Mouse (Mus musculus): Measurements from ENCODE around the gene Atg2a. TPM values are rescaled to one million over a fixed set of nuclear protein-coding genes. Genes with fewer than 3 reads are reported as not detected.

Atg2a gene
- polyA plus RNA-seq, 1 experiment from 2014 or later, result 4.1 TPM

DNA sequence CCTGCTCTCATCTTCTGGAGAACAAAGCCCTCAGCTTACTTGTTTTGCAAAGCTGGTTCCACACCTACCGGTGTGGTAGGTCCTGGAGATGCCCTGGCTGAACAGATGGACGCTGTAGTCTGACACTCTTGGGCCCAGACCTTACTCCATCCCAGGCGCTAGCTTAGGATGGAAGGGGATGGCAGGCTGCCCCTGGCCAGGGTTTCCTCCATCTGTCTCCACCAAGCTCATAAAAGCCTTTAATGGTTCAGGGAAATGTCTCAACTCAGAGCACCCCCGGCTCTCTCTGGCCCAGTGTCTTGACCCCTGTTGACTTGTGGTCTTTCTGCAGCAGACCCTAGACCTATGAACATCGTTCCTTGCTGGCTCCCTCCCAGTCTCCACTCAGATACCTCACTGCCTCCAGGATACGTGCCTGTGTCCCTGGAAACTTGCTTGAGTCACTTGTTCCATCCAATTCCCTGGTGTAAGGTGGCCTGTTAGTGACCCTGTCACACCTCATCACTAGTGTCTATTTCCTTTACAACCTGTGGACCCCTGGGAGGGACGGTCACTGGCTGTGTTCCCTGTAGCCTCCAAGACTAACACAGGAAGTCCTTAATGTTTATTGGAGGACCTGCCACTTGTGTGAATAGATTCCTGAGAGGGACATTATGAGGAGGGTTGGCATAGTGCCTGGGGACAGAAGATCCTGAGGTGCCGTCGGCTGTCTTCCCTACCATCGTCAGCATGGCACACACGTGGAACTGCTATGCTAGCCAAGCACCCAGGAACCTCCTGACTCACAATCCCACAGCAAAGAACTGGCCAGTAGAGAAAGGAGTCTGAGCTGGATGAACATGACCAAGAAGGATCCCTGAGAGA lies 26.1 kb downstream of the Atg2a start:
- no peak overlapping the region for H3K4me2 ChIP-seq
- DNase-seq (no peak), ATAC-seq (ENCODE audit: low read depth) (no peak)
- no peaks in the 10 kb centered on the region for H3K36me3 ChIP-seq
- peaks cover 6% of the 10 kb centered on the region for H3K27me3 ChIP-seq
- no peak overlapping the region for H3K27ac ChIP-seq
- peaks cover 56% of the 10 kb centered on the region for H3K4me1 ChIP-seq (replicated peaks)
- 57% methylated on average over 11 of the region's 11 CpGs for WGBS (ENCODE audit: insufficient replicate concordance)
- H3K4me3 ChIP-seq (replicated peaks), result no peak overlapping the region
- H3K9me3 ChIP-seq (replicated peaks), result no peaks in the 10 kb centered on the region
- H3K9ac ChIP-seq, result no peak overlapping the region

DNA sequence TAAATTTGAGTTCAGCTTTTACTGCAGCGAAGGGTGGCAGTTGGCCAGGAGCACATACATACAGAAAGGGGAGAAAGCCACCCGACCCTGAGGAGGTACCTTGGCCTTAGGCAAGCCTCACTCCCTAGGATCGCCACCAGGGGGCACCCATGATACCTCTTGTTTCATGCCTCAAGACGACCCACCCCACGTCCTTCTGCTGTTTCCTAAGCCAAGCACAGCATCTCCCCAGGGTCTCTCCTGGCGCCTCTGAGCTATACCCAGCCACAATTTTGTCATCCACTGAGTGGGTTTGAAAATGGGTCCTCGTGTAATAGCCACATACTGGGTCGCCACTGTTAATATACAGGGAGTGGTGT lies 26.7 kb downstream of the Atg2a start:
- 14% methylated on average over 8 of the region's 8 CpGs for WGBS (ENCODE audit: insufficient replicate concordance)
- no peaks in the 10 kb centered on the region for H3K36me3 ChIP-seq

DNA sequence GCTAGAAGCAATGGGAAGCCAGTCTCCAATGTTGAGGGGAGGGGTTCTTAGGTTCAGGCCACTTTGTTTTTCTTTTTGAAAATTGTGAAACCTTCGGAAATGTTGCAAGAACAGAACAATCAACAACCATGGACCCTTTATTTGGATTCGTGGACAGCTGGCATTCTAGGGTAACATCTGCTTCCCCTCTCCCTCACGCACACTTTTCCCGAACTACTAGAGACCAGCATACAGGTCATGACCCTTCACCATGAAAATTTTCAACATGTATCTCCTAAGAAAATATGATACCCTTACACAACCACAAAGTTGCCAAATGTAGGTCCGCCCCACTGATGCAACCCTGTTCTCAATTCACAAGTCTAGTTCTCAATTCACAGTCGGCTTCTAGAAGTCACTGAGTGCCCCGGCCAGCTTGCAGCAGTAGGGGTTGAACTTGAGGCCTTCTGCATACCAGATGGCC lies 27.2 kb downstream of the Atg2a start:
- H3K36me3 ChIP-seq, result no peaks in the 10 kb centered on the region
- H3K27me3 ChIP-seq, result peaks cover 6% of the 10 kb centered on the region
- ATAC-seq (ENCODE audit: low read depth) (no peak), DNase-seq (no peak)
- H3K4me2 ChIP-seq, result no peak overlapping the region
- no peak overlapping the region for H3K4me3 ChIP-seq (replicated peaks)
- no peaks in the 10 kb centered on the region for H3K9me3 ChIP-seq (replicated peaks)
- 64% methylated on average over 7 of the region's 7 CpGs for WGBS (ENCODE audit: insufficient replicate concordance)
- peaks cover 58% of the 10 kb centered on the region for H3K4me1 ChIP-seq (replicated peaks)
- no peak overlapping the region for H3K27ac ChIP-seq
- no peak overlapping the region for H3K9ac ChIP-seq

More for the DNA sequence above, 26.7 kb downstream of the Atg2a start:
- no peak overlapping the region for H3K4me2 ChIP-seq
- DNase-seq (peak; percentile 74), ATAC-seq (ENCODE audit: low read depth) (peak; percentile 59)
- H3K27ac ChIP-seq, result no peak overlapping the region
- peaks cover 6% of the 10 kb centered on the region for H3K27me3 ChIP-seq
- no peaks in the 10 kb centered on the region for H3K9me3 ChIP-seq (replicated peaks)
- H3K4me3 ChIP-seq (replicated peaks), result no peak overlapping the region
- peaks cover 54% of the 10 kb centered on the region for H3K4me1 ChIP-seq (replicated peaks)
- no peak overlapping the region for H3K9ac ChIP-seq

DNA sequence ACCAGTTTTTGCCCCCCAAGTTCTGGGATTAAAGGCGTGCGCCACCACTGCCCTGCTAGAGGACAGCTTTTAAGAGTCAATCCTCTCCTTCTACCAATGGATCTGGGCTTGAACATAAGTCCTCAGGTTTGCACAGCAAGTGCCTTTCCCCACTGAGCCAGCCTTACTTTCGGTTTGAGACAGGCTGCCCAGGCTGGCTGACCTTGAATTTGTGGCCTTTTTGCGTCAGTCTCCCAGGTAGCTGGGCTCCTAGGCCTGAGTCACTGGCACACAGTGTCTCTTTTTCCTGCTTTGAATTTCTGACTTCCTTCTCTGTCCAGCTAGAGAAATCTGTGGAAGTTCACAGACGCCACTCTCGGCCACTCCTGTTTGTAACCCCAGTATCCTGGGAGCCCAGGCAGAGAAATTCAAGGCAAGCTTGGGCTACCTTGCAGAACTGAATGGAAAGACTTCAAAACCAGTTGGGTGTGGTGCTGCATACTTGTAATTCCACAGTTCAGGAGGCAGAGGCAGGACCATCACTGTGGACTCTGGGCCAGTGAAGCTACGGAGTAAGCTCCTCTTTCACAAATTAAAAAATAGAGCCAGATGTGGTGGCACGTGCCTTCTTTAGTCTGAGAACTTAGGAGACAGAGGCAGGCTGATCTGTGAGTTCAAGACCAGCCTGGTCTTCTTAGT lies 28.5 kb downstream of the Atg2a start:
- Histone ChIP-seq H3K4me3 (replicated peaks) (no peak overlapping the region), H3K27ac (peak overlapping the region; percentile 52; the same call in 1 of the 2 replicates), H3K27me3 (peaks cover 6% of the 10 kb centered on the region), H3K9me3 (replicated peaks) (no peaks in the 10 kb centered on the region), H3K9ac (peak overlapping the region; percentile 42), H3K36me3 (no peaks in the 10 kb centered on the region), H3K4me2 (no peak overlapping the region), H3K4me1 (replicated peaks) (peaks cover 60% of the 10 kb centered on the region)
- no peak for DNase-seq
- ATAC-seq (ENCODE audit: low read depth), result no peak
- WGBS (ENCODE audit: insufficient replicate concordance), result 78% methylated on average over 8 of the region's 8 CpGs

DNA sequence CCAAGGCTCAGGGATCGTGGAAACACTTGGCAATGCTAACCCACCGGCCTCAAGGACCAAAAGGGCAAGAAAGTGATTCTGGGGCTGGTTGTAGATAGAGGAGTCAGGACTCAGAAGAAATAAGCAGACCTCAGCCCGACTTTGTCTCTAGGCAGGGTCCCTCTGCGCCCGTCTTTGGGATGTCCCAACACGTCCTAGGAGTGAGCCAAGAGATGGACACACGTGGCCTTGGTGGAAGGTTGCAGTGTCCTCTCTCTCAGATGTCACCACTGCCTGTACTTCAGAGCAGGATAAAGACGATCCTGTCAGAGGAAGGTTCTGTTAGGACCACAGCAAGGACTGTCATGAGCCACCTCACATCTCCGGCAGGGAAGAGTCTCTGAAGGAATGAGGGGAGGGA lies 29.2 kb downstream of the Atg2a start:
- 59% methylated on average over 9 of the region's 9 CpGs for WGBS (ENCODE audit: insufficient replicate concordance)
- no peak overlapping the region for H3K4me3 ChIP-seq (replicated peaks)
- no peak for DNase-seq
- no peaks in the 10 kb centered on the region for H3K9me3 ChIP-seq (replicated peaks)
- ATAC-seq (ENCODE audit: low read depth), result no peak
- H3K4me2 ChIP-seq, result no peak overlapping the region
- no peak overlapping the region for H3K9ac ChIP-seq
- peaks cover 6% of the 10 kb centered on the region for H3K27me3 ChIP-seq
- peaks cover 60% of the 10 kb centered on the region for H3K4me1 ChIP-seq (replicated peaks)
- no peak overlapping the region for H3K27ac ChIP-seq
- H3K36me3 ChIP-seq, result no peaks in the 10 kb centered on the region

DNA sequence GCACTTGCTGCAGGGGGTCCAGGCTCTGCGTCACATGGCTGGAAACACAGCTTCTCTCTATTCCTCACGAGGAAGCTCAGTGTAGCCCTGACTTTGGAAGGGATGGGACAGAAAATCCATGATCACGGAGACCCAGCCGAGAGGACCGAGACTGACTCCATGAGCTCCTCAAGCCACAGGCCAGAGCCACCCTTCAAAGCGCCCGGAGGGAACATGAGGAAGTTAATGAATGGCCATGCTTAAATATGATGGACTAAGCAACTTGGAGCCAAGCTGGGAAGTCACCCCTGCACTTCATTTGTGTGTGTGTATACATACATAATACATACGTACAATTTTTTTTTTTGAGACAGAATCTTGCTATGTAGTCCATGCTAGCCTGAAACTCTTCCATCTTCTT lies 29.7 kb downstream of the Atg2a start:
- no peak overlapping the region for H3K9ac ChIP-seq
- no peaks in the 10 kb centered on the region for H3K36me3 ChIP-seq
- no peaks in the 10 kb centered on the region for H3K9me3 ChIP-seq (replicated peaks)
- WGBS (ENCODE audit: insufficient replicate concordance), result 68% methylated on average over 8 of the region's 8 CpGs
- peaks cover 6% of the 10 kb centered on the region for H3K27me3 ChIP-seq
- DNase-seq (no peak), ATAC-seq (ENCODE audit: low read depth) (no peak)
- H3K27ac ChIP-seq, result no peak overlapping the region
- H3K4me2 ChIP-seq, result no peak overlapping the region
- H3K4me3 ChIP-seq (replicated peaks), result no peak overlapping the region
- H3K4me1 ChIP-seq (replicated peaks), result peaks cover 64% of the 10 kb centered on the region

DNA sequence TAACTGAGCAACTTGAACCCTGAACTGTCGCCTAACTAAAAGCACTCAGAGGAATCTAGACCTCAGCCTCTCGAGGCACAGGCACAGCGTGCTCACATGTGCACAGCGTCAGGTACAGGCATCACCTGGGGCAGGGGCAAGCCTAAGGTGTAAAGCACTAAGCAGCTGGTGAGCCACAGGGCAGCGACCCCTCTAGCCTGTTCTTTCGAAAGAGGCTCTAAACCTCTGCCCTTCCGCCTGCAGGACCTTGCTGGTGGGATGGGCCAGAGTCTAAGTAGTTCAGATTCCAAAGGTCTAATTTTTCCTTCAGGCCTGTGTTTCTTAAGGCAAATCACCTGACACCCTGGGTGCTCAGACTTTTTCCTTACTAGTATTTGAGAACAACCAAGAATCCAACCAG lies 30.6 kb downstream of the Atg2a start:
- Histone ChIP-seq H3K4me1 (replicated peaks) (peaks cover 65% of the 10 kb centered on the region), H3K27ac (no peak overlapping the region), H3K4me2 (no peak overlapping the region), H3K36me3 (no peaks in the 10 kb centered on the region), H3K4me3 (replicated peaks) (no peak overlapping the region), H3K27me3 (peaks cover 6% of the 10 kb centered on the region), H3K9ac (no peak overlapping the region), H3K9me3 (replicated peaks) (no peaks in the 10 kb centered on the region)
- WGBS (ENCODE audit: insufficient replicate concordance), result 71% methylated on average over 7 of the region's 7 CpGs
- ATAC-seq (ENCODE audit: low read depth) (no peak), DNase-seq (no peak)

DNA sequence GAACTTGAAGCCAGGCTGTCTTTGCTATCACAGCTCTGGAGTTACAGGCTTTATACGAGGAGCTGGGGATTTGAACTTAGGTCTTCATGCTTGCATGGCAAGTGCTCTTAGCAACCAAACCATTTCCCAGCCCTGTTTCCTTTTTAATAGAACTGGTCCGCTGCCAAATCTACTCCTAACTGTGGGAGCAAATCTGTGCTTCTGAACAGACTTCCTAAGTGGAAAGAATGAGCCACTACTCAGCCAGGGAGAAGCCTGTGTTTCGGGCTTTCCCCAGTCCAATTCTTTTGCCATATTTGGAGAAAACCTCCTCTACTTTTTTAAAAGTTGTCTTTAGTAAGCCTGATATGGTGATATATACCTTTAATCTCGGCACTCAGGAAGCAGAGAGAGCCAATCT lies 31.3 kb downstream of the Atg2a start:
- H3K4me2 ChIP-seq, result no peak overlapping the region
- ATAC-seq (ENCODE audit: low read depth) (no peak), DNase-seq (no peak)
- H3K9ac ChIP-seq, result no peak overlapping the region
- H3K27ac ChIP-seq, result no peak overlapping the region
- no peaks in the 10 kb centered on the region for H3K27me3 ChIP-seq
- H3K4me3 ChIP-seq (replicated peaks), result no peak overlapping the region
- WGBS (ENCODE audit: insufficient replicate concordance), result 77% methylated on average over 4 of the region's 4 CpGs
- H3K4me1 ChIP-seq (replicated peaks), result peaks cover 68% of the 10 kb centered on the region
- no peaks in the 10 kb centered on the region for H3K36me3 ChIP-seq
- H3K9me3 ChIP-seq (replicated peaks), result no peaks in the 10 kb centered on the region

DNA sequence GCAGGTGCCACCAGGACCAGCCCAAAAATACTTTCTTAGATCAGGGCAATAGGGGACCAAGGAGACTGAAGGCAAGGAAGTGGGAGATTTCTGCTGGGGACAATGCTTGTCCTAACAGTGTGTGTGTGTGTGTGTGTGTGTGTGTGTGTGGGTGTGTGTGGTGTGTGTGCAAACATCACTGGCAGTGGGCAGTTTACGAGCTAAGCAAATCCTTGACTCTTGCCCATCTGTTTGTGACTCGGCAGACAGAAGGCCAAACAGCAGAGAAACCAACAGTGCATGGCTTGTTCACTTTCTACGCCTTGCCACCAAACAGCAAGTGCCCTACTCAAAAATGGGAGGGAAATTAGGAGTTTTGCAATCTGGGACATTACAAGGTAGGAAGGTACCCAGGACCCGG lies 32.1 kb downstream of the Atg2a start:
- DNase-seq, result no peak
- 58% methylated on average over 4 of the region's 4 CpGs for whole genome bisulfite sequencing (ENCODE audit: insufficient replicate concordance)
- H3K4me2 ChIP-seq, result no peak overlapping the region
- H3K4me3 ChIP-seq (replicated peaks), result no peak overlapping the region
- peaks cover 69% of the 10 kb centered on the region for H3K4me1 ChIP-seq (replicated peaks)
- ATAC-seq (ENCODE audit: low read depth), result no peak
- H3K9me3 ChIP-seq (replicated peaks), result no peaks in the 10 kb centered on the region
- peaks cover under 1% of the 10 kb centered on the region; the same call in 1 of the 2 replicates for H3K36me3 ChIP-seq
- H3K27me3 ChIP-seq, result no peaks in the 10 kb centered on the region
- H3K9ac ChIP-seq, result no peak overlapping the region
- H3K27ac ChIP-seq, result no peak overlapping the region

DNA sequence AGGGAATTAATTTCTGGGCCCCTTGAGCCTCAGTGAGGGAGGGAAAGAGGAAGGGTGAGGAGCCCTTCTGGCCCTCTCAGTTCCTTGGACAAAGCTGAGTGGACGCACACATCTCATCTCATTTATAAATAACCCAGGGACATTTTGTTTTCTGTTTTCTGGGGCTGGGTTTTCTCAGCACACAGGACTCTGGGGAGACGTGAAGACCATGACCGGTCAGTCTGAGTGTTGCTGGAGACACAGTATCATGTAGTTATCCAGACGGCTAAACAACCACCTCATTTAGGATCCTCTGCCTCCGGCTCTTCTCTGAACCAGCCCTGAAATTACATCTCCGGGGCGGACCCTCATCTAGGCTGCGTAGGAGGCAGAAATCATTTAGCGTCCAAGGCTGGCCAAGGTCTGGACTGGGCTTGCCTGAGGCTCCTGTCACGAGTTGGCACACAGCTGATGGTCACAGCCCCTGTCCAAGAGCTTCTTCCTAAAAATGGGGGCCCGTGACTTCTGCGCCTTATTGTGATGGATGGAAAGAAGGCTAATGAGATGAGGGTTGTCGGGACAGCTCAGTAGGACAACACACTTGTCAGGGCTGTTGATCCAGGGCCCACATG lies 32.6 kb downstream of the Atg2a start:
- ATAC-seq (ENCODE audit: low read depth), result no peak
- Histone ChIP-seq H3K27ac (no peak overlapping the region), H3K27me3 (no peaks in the 10 kb centered on the region), H3K4me3 (replicated peaks) (no peak overlapping the region), H3K4me2 (no peak overlapping the region), H3K9me3 (replicated peaks) (no peaks in the 10 kb centered on the region), H3K4me1 (replicated peaks) (peaks cover 74% of the 10 kb centered on the region), H3K9ac (no peak overlapping the region), H3K36me3 (peaks cover 6% of the 10 kb centered on the region)
- 84% methylated on average over 13 of the region's 13 CpGs for WGBS (ENCODE audit: insufficient replicate concordance)
- DNase-seq, result no peak

DNA sequence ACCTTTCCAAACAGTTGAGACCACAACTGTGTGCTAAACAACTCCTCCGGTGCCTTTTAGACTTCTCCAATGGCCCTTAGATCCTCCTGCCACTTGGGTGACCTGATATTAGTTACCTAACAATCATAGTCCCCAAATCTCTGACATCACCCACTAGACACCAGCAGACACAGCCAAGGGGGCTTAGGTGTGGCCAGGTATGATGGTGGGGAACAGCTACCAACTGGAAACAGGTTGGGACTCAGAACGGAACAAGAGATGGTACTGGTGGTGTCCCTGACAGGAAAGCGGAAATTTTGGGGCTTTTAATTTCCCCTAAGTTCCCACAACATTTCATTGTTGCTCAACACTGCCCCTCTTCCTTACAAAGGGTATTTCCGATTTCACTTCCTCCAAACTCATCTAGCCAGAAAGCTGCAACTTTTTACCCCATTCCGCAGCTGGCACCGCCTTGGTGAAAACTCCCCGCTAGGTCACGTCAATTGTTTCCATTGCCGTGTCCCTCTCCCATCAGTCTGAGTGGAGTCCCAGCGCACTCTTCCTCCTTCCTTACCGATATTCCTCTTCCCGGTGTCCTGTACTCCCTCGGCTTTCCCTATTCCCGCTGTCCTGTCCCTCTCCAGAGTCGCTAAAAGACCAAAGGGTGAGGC lies 34.4 kb downstream of the Atg2a start:
- Histone ChIP-seq H3K4me2 (peak overlapping the region; percentile 98), H3K27ac (peak overlapping the region; percentile 98), H3K4me3 (replicated peaks) (peak overlapping the region; percentile 90), H3K9ac (peak overlapping the region; percentile 85), H3K36me3 (peaks cover 22% of the 10 kb centered on the region), H3K4me1 (replicated peaks) (peaks cover 78% of the 10 kb centered on the region), H3K27me3 (no peaks in the 10 kb centered on the region), H3K9me3 (replicated peaks) (no peaks in the 10 kb centered on the region)
- DNase-seq, result no peak
- ATAC-seq (ENCODE audit: low read depth), result no peak
- 5% methylated on average over 15 of the region's 15 CpGs for WGBS (ENCODE audit: insufficient replicate concordance)
